Mouse (Mus musculus) gastrocnemius, postnatal 10 days (tissue): ENCODE measurements around the gene Tmbim4. TPM values are rescaled to one million over a fixed set of nuclear protein-coding genes. Genes with fewer than 3 reads are reported as not detected.
A peak's percentile ranks its signal among the peaks of the same experiment; 100 is the strongest.

ENCODE experiments used
- DNase-seq: peaks from one replicate; pipeline ENCODE4 v3.0.0; 2021; ENCODE audit warnings: mixed read lengths
- long read RNA-seq, 2 experiments: library from polyadenylated mRNA; stranded (forward); transcript quantifications; one replicate each; pipeline ENCODE4 v2.0.0; 2021
- total RNA-seq, 2 experiments: library from RNA; stranded (reverse); gene quantifications; 2 replicates each; pipeline ENCODE4 v1.2.3; 2021

Tmbim4 gene
- total RNA-seq = 10 to 100 TPM; 65.2 to 67.7 TPM
- long read RNA-seq, experiment 1, transcript Tmbim4-201 (7 exons, 904 nt) = major isoform, 43 of 45 reads
- long read RNA-seq, experiment 1, partial matches to known transcripts = 0 of 45 reads
- long read RNA-seq, experiment 1, other reads (novel, unspliced or antisense) = 0 of 45 reads
- long read RNA-seq, experiment 2, transcript Tmbim4-201 (7 exons, 904 nt) = major isoform, 31 of 35 reads
- long read RNA-seq, experiment 2, partial matches to known transcripts = 1 of 35 reads
- long read RNA-seq, experiment 2, other reads (novel, unspliced or antisense) = 1 of 35 reads

GRCm38 (mm10) chr10:120201131-120201921 is at the start of gene Tmbim4:
Gene Tmbim4, plus strand, starts transcription at chr10:120201590.
- DNase-seq = peak; percentile 78

DNA sequence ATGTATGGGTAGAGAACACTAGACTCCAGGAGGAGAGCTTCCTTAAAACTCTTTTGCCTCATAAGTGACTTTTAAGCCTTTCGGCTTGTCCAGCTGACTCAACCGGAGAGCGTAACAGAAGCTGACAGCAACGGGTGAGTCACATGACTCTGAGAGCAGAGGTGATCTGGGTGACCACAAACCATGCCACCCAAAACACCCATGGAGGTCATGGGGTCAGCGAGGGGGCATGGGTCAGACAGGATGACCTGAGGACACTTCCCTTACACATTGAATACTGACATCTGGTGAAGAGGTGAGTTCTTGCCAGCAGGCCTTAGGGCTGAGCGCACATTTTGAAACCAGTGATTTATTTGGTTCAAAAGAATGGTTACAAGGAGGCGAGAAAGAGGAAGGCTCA is 49.7 kb upstream of the Tmbim4 start:
- no peak for DNase-seq

DNA sequence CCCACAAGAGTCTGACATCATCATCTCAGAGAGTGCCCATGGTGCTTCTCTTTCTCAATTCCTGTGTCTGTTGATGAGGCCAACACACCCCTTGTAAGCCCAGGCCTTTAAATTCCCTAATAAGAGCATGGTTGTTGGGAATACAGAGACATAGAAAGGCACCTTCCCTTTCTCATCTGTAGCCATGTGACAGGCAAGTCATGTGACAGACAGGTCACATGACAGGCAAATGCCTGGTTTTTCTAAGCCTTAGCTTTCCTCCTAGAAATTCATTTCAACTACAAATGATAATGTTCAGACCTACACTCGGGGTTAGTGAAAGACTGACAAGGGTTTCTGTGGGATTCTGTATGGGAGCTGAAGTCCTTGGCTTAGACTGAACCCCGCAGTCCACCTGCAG is 47.5 kb upstream of the Tmbim4 start:
- DNase-seq = no peak

GRCm38 (mm10) chr10:120160533-120160932 is 40.9 kb upstream of the Tmbim4 start:
- DNase-seq = no peak

DNA sequence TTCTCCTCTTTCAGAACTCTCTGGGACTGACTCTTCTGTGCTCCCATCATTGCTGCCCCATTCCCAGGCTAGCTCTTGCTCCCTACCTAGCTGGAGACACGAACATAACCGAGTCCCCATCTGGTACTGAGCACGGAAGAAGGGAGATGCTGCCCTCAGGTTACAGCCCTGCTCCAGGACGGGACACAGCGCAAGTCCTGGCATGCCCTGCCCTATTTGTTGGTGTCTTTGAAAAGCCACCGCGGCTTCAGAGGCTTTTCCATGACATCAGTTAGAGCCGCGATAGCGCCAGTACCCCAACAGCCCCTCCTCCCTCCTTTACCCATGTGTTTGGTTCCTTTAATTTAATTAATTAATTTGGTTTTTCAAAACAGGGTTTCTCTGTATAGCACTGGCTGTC is 38.5 kb upstream of the Tmbim4 start:
- DNase-seq = no peak

GRCm38 (mm10) chr10:120163490-120163889 is 37.9 kb upstream of the Tmbim4 start:
- DNase-seq = no peak

DNA sequence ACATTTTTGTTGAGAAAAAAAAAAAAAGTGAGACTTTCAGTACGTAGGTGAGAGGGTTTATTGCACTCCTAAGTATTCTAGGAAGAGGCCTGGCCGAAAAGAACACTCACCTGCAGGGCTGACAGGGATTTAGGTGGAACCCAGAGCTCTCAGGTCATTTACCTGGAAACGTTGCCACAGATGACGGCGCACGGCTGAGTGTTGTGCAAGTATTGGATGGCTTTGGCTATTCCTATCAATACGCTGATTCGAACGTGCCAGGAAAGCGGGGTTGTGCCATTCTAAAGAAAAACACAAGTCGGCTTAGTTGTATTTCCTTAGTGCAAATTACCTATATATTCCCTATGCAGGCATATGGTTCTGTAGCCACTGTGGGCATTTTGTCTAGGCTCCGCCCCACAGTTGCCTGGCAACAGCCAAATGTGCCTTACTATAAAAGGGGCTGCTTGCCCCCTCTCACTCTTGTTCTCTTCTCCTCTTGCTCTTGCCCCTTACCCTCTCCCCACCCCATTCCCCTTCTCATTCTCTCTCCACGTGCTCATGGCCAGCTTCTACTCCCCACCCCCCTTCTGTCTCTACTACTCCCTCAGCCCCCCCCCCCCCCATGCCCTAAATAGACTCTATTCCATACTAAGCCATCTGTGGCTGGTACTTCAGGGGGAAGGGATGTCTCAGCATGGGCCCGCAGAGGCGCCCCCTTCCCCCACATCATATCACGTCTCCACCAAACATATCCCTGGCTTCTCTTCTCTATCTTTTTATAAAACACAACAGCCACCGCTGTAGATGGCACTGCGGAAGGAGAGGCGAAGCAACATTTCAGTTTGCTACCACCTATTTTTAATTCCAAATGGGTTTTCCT is 36.2 kb upstream of the Tmbim4 start:
- DNase-seq = no peak

- no peak for DNase-seq
Observed at GRCm38 (mm10) chr10:120165793-120166503, 35.4 kb upstream of the Tmbim4 start.

- no peak for DNase-seq
Observed at GRCm38 (mm10) chr10:120168070-120168469, 33.3 kb upstream of the Tmbim4 start.

DNA sequence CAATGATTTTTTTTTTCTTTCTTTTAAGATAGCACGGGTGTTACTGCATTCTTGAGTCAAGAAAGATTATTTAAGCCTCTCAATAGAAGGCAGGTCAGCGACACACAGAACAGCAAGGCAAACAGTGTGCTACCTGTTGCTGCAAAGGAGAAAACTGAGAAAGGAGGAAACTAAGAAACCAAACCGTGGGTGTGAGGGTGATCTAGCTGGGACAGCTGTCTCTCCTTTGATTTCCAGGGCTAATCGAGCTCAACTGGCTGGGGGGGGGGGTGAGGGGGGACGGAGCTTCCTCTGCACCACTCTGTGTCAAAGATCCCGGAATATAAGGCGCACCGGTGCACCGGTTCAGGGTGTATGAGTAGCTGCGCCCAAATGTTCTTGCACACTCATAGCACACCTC is 32.3 kb upstream of the Tmbim4 start:
- DNase-seq = no peak

- DNase-seq = no peak
Observed at GRCm38 (mm10) chr10:120169841-120170240, 31.5 kb upstream of the Tmbim4 start.

- no peak for DNase-seq
Observed at GRCm38 (mm10) chr10:120170277-120170676, 31.1 kb upstream of the Tmbim4 start.

DNA sequence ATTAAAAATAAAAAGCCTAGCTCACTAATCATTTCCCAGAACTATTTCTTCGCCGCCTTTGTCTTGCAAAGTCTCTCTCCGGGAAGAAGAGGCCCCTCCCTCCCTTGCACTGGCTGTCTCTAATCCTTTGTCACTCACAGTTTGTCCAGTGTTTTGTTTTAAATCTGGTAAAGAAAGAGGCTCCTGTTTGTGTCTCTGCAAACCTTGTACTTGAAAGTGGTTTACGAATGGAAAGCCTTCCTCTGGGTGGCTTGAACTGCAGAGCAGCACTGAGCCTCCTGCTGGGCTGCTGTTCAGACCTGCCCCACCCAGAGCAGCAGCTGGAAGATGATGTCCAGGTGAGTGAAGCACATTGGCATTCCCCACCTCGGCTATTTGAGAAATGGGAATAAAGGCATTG is 30.1 kb upstream of the Tmbim4 start:
- DNase-seq = no peak

- no peak for DNase-seq
Observed at GRCm38 (mm10) chr10:120174192-120174705, 27.1 kb upstream of the Tmbim4 start.

- DNase-seq = no peak
Observed at GRCm38 (mm10) chr10:120182887-120183286, 18.5 kb upstream of the Tmbim4 start.

DNA sequence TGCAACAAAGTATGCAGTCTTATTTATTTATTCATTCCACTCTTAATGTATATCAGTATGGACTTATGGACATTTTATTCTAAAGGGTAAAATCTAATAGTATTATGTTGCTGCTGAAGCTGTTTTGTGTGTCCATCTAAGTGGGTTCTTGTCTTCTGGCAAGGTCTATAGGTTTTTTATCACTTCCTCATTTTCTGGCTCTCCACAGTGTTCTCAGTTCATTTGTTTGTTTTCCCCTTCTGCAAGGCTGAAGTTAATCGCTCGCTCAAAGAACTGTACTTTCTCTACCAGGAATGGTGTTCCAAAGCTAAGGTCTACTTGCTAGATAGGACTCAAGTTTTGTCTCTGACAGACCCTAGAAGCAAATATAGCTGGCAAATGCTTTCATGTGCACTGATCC is 18.0 kb upstream of the Tmbim4 start:
- DNase-seq = no peak

DNA sequence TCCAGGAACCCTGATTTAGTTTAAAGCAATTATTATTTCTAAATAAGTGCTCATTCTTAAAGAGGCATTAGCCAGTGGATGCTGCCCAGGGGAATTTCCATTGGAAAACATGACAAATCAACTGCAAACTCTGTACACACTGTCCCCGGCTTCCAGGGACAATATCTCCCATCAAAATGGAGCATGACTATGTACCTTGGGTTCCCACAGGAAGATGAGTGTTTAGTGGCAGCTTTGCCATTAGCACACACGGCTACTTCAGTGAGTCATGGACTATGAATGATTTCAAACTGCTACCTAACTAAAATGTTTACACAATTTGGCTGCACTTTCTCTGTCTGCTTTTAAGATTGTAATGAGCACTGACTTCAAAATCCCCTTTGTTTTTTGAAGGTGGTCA is 12.9 kb upstream of the Tmbim4 start:
- DNase-seq = no peak

- no peak for DNase-seq
Observed at GRCm38 (mm10) chr10:120189276-120189675, 12.1 kb upstream of the Tmbim4 start.

DNA sequence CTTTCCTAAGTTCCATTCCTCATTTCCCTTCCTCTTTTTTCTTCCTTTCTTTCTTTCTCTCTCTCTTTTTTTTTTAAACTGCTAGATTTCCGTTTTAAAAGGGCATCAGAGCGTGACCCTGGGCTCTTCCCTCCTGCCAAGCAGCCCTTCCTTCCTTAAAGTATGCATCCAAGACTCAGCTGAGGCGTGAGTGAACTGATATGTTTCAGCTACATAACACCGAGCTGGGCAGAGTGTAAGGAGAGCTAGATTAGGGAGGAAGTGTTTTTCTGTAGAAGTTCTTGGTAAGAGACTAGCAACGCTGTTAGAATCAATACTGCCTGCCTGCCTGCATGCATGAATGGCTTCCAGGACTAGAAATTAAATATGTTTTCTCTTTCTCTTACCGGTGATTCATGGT is 11.6 kb upstream of the Tmbim4 start:
- no peak for DNase-seq

DNA sequence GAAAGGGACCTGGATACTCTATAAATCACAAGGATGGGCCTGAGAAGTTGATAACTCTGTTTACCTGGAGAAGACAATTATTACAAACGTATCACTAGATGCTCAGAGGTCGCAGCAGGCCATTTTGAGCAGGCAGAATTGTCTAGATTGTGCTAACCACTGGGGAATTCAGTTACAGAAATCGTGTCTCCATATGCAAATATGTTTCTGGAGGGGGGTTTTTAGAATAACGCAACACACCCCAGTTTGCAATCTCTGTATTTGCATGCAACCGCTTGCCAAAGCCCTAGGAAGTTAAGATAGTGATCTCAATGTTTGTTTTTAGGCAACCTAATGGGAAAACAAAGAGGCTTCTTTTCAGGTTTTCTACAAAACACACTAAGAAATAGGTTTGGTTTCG is 10.2 kb upstream of the Tmbim4 start:
- DNase-seq = no peak

GRCm38 (mm10) chr10:120192278-120192677 is 9.1 kb upstream of the Tmbim4 start:
- no peak for DNase-seq

GRCm38 (mm10) chr10:120193255-120193654 is 8.1 kb upstream of the Tmbim4 start:
- no peak for DNase-seq
